Mouse (Mus musculus): ENCODE data around the gene Hsf2. TPM values are rescaled to one million over a fixed set of nuclear protein-coding genes. Genes with fewer than 3 reads are reported as not detected.
A peak's percentile ranks its signal among the peaks of the same experiment; 100 is the strongest.
"Not testable (repeated sequence)": the region's sequence is repeated elsewhere in the genome, so short reads cannot be mapped to it uniquely, and the experiment has no call there.

Hsf2 gene
- 10 to 100 TPM; 30.5 to 35.7 TPM for total RNA-seq (2021)
- long read RNA-seq, experiment 1, transcript Hsf2-201 (12 exons, 2,604 nt), result major isoform, 12 of 31 reads
- long read RNA-seq, experiment 1, partial matches to known transcripts, result 1 of 31 reads
- long read RNA-seq, experiment 1, other reads (novel, unspliced or antisense), result 18 of 31 reads
- long read RNA-seq, experiment 2, transcript Hsf2-201 (12 exons, 2,604 nt), result major isoform, 9 of 21 reads
- long read RNA-seq, experiment 2, partial matches to known transcripts, result 2 of 21 reads
- long read RNA-seq, experiment 2, other reads (novel, unspliced or antisense), result 10 of 21 reads

DNA sequence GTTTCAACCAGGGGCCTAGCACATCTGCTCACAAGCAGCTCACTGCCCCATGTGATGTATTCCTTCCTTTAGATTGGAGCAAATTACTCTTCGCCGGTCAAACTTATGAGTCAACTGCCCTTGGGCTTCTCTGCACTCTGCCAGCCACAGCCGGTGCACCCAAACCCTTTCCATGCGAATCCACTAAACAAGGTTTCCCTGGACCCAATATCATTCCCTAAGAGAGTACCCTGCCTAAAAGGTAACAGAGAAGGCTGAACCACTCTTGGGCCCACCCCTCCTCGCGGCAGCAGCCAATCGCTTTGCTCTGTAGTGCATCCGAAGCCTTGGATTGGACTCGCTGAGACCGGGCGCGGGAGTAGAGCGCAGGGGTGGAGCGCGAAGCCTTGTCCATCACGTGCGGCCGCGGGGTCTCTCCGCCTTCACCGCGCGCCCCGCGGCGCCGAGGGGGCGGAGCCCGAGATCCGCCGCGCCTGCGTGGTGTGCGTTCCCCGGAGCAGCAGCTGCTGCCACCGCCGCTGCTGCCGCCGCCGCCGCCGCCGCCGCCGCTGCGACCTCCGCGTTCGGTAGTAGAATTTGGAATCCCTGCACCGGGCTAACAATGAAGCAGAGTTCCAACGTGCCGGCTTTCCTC, at the start of gene Hsf2:
Gene Hsf2, plus strand, starts transcription at position 478 of the 634 bp plus-strand sequence.
- peak; percentile 93 for DNase-seq

DNA sequence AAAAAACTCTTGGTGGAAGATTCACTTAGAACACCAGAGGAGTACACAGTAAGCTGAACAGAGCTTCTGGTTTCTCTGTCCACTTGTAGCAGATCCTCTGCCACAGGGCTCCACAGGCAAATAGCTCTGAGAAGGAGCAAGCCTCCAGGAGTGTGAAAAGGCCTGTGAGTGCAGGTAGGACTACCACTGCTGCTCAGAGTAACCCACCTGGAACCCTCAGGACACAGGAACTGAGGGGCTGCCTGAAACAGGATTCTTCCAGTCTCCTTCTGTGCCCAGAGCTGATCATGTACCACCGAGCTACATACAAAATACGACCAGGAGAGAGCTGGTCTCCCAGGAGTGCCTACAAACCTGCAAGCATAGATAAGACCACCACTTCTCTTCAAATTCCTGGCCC, 48.3 kb upstream of the Hsf2 start:
- no peak for DNase-seq

- DNase-seq, result no peak
Observed at GRCm38 (mm10) chr10:57441049-57441448, 45.1 kb upstream of the Hsf2 start.

DNA sequence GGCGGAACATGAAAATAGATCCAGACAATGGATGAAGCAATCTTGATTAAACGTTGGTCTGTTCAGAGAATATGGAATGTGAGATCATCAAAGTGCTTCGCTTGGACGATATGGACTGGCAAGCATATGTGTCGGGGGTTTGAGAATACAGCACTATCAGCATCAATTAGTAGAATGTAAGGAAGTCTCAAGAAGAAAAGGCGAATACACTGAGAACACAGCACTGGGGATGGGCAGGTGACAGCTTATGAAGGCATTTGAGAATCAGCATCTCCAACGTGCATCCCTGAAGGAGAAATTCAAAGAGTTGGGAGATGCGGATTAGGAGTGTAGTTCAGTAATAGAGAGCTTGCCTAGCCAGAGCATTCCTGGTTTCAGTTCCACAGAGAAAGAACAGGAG, 41.8 kb upstream of the Hsf2 start:
- no peak for DNase-seq

DNA sequence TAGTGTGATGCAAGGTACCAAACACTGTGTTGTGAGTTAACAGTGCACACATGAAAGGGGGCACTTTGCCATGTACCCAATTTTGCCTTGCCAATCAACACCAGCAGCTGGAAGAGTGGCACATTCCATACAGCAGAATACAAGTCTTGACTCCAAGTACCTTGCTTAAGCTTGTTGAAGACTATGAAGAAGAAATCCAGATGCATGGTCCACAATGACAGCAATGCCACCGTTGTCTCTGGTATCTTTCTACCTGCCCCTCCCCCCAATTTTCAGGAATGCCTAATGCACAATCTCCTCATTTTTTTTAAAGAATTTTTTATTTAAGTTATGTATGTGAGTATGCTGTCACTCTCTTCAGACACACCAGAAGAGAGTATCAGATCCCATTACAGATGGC, 40.5 kb upstream of the Hsf2 start:
- no peak for DNase-seq

GRCm38 (mm10) chr10:57447657-57448050, 38.5 kb upstream of the Hsf2 start:
- no peak for DNase-seq

GRCm38 (mm10) chr10:57448051-57448716, 38.0 kb upstream of the Hsf2 start:
- DNase-seq, result peak; percentile 72

DNA sequence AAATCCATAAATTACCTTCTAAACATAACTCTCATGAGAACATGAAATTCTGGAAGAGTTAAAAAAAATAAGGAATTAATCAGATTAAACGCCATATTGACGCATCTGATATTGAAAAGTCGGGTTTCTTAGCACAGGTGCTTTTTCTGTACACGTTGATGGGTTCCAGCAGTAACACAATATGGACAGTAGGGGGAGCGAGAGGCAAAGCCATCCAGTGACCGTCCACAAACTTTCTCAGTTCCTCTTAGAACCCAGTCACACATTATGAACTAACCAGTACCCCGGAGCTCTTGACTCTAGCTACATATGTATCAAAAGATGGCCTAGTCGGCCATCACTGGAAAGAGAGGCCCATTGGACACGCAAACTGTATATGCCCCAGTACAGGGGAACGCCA, 22.9 kb upstream of the Hsf2 start:
- not testable (repeated sequence) for DNase-seq

DNA sequence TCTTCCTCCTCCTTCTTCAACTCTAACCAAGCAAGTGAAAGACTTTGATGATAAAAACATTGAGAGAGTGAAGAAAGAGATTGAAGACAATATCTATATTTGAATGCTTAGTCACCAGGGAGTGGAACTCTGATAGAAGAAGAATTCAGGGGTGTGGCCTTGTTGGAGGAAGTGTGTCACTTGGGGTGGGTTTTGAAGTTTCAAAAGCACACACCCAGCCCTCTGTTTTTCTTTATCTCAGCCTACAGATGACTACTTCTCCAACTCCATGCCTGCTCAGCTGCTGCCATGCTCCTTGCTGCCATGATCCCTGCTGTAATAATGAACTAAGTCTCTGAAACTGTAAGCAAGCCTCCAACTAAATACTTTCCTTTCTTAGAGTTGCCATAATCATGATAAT, 20.4 kb upstream of the Hsf2 start:
- DNase-seq, result no peak

GRCm38 (mm10) chr10:57477121-57477843, 8.9 kb upstream of the Hsf2 start:
- no peak for DNase-seq

- no peak for DNase-seq
Observed at GRCm38 (mm10) chr10:57481717-57482116, 4.5 kb upstream of the Hsf2 start.

DNA sequence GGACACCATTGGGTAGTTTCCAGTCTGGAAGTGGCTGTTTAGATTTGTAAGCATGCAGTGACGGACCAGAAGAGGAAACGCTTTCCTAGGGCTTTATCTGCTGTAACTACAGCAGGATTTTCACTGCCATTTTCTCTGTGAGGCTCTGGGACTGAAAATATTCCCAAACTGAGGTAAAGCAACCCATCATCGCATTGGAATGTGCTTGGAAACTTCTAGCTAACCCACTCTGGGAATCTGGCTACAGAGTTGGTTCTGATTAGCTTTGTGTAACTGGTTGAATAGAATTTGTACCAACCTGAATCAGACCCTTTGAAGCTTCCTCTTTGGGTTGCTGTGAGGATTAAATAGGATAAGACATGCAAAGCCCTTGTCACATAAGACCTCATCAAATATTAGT, 1.4 kb upstream of the Hsf2 start:
- DNase-seq, result no peak

DNA sequence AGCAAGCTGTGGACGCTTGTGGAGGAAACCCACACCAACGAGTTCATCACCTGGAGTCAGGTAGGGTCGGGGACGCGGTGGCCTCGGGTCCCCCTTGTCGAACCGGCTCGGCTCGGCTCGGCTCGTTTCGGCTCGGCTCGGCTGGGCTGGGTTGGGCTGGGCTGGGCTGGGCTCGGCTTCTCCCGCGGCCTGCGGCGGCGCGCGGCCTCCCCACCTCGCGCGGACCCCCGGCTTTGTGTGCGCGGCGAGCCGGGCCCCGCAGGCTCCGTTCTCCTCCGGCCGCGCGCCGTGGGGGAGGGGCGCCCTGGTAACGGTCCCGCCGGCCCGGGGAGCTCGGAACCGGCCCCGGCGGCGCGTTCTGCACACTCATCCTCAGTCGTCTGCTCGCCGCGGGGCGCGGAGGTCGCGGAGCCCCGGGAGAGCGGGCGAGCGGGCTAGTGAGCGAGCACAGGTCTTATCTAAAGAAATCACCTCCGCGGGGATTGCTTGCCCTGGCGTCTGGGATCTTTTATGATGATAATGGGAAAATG, 422 bp downstream of the Hsf2 start:
- peak; percentile 82 for DNase-seq

GRCm38 (mm10) chr10:57487201-57487600, 1.0 kb downstream of the Hsf2 start:
- DNase-seq, result no peak

- DNase-seq, result no peak
Observed at GRCm38 (mm10) chr10:57488591-57488990, 2.4 kb downstream of the Hsf2 start.

DNA sequence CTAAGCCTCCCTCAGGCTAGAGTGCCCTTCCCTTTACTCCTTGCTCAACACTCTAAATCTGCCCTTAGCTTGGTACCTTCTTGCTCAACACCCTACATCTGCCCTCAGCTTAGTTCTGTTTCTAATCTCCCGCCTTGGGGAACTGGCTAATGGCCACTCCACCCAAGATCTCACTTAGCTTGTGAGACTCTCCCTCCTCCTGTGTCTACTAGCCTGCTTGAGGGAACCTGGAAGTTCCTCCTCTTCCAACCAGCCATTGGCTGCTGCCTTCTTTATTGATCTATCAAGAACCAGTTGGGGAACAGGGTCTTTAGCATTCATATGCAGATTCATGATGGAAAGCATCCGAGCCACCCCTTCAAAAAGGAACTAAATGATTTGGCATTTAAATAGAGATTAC, 5.9 kb downstream of the Hsf2 start:
- no peak for DNase-seq

- DNase-seq, result no peak
Observed at GRCm38 (mm10) chr10:57499414-57500156, 13.4 kb downstream of the Hsf2 start.

DNA sequence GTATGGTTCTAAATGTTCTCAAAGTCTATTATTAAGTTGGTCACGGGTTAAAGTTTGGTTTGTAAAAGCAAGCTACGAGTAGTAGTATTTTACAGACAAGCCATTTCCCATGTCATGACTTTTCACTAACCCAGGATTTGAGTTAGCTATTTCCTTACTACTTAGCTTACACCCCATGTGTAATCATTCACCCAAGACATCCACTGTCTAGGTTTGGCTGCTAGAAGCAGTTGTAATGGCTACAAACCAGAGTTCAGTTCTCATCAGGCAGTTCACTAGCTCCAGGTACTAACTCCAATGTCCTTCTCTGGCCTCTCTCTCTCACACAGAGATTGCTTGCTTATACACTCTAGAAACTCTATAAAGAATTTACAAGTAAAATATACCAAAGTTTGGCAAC, 28.4 kb downstream of the Hsf2 start:
- DNase-seq, result no peak

DNA sequence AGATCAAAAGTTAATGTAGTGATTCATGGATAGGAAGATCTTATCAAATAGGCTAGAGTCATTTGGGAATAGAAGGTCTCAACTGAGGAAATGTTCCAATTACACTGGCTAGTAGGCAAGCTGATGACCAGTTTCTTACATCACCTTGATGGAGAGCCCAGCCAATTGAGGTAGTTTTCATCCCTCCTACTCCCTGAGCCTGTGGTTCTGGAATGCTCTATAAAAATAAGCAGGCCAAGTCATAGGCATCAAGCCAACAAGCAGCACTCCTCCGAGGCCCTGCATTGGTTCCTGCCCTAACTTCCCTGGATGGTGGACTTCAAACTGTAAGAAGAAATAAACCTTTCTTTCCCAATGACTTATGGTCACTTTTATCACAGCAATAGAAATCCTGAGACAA, 29.1 kb downstream of the Hsf2 start:
- DNase-seq, result no peak

DNA sequence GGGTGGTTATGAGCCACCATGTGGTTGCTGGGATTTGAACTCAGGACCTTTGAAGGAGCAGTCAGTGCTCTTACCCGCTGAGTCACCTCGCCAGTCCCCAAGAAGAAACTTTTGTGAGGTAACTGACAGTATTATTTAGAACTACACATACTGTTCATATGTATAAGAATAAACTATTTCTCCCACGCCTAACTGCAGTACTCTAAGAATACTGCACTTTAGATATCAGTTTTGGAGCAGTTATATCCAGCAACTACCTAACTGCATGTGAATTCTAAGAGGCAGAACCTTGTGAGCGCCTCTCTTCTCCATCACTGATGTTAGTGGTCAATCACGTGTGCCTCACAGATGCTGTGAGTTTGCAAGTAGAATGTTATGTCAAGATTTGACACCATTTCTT, 40.3 kb downstream of the Hsf2 start:
- DNase-seq, result no peak

DNA sequence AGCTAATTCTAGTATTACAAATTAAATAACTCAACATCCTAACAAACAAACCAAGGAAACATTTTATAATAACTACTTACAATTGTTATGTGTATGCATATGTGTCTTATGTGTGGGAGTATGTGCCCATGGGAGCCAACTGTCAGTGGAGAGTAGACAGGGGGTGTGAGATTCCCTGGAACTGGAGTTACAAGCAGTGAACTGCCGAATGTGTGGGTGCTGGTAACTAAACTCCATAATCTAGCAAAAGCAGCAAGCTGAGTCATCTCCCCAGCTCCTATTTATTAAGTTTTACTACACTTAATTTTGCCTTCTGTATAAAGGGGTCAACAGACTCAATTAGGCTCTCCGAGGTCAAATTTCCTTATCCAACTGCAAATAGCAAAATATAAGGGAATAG, 44.9 kb downstream of the Hsf2 start:
- DNase-seq, result no peak

DNA sequence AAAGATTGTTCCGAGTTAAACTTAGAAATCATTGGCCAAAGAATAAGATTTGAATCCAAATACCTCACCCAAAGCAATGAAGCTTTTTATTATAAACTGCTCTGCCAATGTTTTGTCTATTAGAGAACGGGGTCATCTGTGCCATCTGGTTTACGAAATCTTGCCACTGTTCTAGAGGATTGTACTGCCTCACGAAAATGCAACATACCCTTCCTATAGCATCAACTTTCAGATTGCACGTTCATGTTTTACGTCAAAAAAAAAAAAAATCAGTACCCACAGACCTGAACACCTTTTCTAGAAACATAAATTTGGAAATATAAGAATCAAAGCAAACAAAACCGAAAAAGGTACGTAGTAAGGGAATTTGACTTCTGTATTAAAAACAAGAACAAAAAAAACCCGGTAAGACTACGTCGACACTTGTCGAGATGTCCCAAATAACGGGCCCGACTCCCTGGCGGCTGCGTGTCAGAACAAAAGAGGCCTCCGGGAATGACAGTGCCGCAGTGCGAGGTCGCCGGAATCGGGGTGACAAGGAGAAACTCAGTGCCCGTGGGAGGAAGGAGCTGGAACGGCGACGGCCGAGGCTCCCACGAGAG, 45.5 kb downstream of the Hsf2 start:
- DNase-seq, result no peak

All from gastrocnemius, postnatal 10 days (tissue).